Mouse (Mus musculus) urinary bladder, postnatal 4 days (tissue): ENCODE measurements at regions not wholly inside any gene's neighbourhood (a gene's known extent, or its start where the extent isn't known, plus 50 kb on each side); places are given as distances from the start of the nearest gene placed in this dataset.

ENCODE experiments used
- DNase-seq, 2 experiments: peaks; one replicate each; pipeline ENCODE4 v3.0.0; 2021 to 2022; ENCODE audit warnings: low spot score in 2 of 2

- no peak for DNase-seq
Observed at GRCm38 (mm10) chr9:101402544-101403194, 151.1 kb upstream of the Ppp2r3a start.

- no peak for DNase-seq
Observed at GRCm38 (mm10) chr9:101401416-101401815, 149.8 kb upstream of the Ppp2r3a start.

- no peak for DNase-seq
Observed at GRCm38 (mm10) chr9:101398858-101399257, 147.3 kb upstream of the Ppp2r3a start.

GRCm38 (mm10) chr9:101369380-101369779 lies 117.8 kb upstream of the Ppp2r3a start:
- no peak for DNase-seq

GRCm38 (mm10) chr9:101356607-101357006 lies 105.0 kb upstream of the Ppp2r3a start:
- no peak for DNase-seq

- no peak for DNase-seq
Observed at GRCm38 (mm10) chr9:101348771-101349170, 97.2 kb upstream of the Ppp2r3a start.

DNA sequence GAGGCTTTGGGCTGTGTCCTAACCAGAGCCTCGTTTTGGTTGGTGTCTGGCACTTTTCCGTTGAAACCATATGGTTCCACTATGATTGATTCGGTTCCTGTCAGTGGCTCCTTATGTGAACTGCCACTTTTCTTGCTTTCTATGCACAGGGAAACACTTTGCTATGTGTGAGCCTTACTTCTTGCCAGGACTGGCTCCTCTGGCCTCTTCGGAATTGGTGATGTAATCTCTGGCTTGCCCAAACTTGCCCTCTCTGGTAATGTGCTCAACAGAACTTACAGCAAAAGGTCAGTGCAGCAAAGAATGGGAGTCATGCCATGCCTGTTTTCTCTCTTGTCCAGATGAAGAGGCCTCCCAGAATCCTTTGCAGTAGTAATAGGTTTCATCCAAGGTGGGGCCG lies 91.3 kb upstream of the Ppp2r3a start:
- DNase-seq = no peak

DNA sequence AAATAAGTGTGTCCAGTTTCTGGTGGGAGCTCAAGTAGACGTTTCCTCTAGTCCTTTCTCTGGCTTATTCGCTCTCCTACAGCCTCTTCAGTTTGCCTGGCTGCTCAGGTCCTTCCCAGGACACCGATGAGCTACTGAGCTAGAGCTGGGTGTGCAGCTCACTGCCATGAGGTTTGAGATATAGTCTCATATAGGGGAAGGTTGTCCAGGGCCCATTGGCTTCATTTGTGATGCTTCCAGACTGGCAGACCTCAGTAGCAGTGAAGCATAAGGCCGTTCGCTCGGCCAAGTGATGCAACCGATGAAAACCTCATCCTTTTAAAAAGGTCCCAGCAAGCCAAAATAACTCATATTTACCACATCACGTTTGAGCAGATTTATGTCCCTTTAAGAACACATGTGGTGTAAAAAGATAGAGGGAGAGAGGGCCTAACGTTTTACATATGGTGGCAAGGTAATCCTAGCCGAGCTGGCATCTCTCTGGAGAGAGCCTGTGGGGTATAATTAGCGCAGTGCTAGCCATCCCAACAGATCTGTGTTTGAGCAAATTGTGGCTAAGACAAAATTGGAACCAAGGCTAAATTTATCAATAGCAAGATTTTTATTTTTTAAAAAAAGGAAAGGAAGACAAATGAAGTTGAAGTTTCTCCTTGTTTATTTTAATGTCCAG lies 89.3 kb upstream of the Ppp2r3a start:
- DNase-seq = no peak

DNA sequence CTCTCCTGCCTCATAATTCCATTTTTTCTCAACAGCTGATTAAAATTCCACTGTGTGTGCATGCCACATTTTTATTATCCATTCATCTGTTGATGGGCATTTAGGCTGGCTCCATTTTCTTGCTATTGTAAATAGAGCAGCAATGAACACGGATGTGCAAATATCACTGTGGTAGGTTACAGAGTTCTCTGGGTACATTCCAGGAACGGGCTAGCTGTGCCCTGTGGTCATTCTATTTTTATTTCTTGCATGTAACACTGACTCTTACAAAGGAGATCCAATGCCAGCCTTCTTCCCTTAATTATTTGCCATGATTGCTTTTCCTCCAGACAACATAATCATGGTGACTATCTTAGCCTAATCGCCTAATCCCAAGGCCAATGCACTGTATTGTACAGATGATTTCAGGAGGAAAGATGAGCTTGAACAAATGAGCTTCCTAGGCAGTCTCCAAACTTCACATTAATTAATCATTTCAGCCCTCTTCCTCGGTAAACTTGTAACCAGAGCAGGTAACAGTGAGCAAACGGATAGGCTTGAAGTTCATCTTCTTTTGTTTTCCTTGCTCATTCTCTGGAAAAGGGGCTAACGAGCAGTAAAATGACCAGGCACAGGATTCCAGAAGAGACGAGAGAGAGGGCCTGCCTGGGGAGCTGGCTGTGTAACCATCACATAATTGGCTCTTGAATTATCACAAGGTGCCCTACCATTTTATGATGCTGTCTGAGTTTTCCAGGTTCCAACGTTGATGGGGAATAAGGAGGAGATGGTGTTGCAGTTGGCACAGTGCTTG lies 77.6 kb upstream of the Ppp2r3a start:
- no peak for DNase-seq

DNA sequence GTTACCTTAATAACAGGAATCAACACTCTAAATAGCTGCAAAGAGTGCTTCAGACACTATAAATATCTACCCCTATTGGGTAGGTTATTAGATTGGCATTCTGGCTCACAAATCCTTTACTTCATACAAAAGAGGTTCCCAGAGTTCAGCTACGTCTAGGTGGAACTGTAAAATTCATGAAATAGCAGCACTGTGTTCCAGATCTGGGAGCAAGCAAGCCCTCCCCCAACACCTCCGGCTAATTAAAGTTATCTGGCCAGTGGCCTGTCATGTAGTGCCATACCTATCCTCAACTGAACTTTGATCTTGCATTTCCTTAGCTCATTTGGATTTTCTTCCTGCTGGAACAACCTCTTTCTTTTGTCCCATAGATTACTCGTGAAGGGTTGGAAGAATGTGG lies 75.4 kb upstream of the Ppp2r3a start:
- no peak for DNase-seq

GRCm38 (mm10) chr9:101314036-101314435 lies 62.4 kb upstream of the Ppp2r3a start:
- peak in 1 of 2 experiments; percentile 68 for DNase-seq

DNA sequence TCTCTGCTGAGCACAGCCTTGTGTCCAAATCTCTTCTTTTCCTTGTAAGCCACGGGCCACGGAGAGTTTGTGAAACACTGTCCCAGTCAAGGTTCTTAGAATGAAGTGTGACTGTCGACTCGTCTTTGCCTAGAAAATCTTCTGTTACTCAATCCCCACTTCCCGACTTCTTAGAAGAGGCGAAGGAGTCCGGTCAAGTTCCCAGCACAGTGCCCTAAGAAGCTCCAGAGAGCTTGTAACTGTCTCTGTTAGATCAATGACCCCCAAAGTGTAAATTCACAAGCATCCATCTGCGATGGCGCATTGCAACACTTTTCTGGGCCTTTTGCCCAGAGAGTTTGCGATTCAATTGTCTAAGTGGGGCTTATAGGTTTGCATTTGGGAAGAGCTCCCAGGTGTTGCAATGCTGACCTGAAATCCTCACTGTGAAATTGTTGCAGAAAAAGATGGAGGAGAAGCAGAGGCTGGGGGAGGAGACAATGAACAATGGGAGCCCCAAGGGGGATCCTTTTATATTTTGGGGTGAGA lies 54.9 kb upstream of the Ppp2r3a start:
- DNase-seq = no peak

DNA sequence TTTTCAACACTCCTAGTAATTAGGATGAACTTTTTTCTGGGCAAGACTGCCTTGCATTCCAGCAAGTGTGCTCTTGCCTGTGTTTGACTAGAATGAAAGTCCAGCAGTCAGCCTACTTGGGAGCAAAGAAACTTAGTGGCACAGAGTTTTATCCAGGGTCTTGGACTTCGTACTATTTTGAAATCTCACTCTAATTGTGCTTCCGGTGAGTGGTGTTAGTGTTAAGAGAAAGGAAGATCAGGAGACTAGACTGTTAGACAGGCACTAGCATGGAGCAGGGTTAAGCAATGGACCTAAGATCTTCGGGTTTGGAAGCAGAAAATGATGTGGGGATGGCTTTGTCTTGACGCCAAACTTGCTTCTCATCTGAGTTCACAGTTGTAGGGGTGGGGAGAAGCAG lies 54.1 kb upstream of the Ppp2r3a start:
- no peak for DNase-seq
